Mouse (Mus musculus) layer of hippocampus, adult 2 months (tissue): ENCODE measurements at regions not wholly inside any gene's neighbourhood (a gene's known extent, or its start where the extent isn't known, plus 50 kb on each side); places are given as distances from the start of the nearest gene placed in this dataset.
A peak's percentile ranks its signal among the peaks of the same experiment; 100 is the strongest.

ENCODE experiments used
- DNase-seq, 2 experiments: peaks; one replicate each; pipeline ENCODE4 v3.0.0; 2022; ENCODE audit warnings: low spot score in 2 of 2
- H3K27ac ChIP-seq: fragments of 200-600 bp; 2 replicates; pipeline ENCODE4 v1.8.1; 2022
- H3K4me3 ChIP-seq: fragments of 200-600 bp; 2 replicates; pipeline ENCODE4 v1.8.1; 2022; ENCODE audit warnings: mild to moderate bottlenecking
- CTCF ChIP-seq: fragments of 200-600 bp; conservative IDR thresholded peaks from 2 replicates; pipeline ENCODE4 v1.8.1; 2022; ENCODE audit warnings: antibody characterized with exemption, mild to moderate bottlenecking, moderate library complexity

GRCm38 (mm10) chr14:81957234-81957633, 1973.4 kb downstream of the Olfm4 start:
- no peak for TF ChIP-seq CTCF
- peak; percentile 60 to 61 for DNase-seq
- H3K27ac ChIP-seq = peak overlapping the region; percentile 80
- no peak overlapping the region for H3K4me3 ChIP-seq

- TF ChIP-seq CTCF = no peak
- H3K27ac ChIP-seq = no peak overlapping the region
- DNase-seq = no peak
- H3K4me3 ChIP-seq = no peak overlapping the region
Observed at GRCm38 (mm10) chr14:81987806-81988205, 2003.9 kb downstream of the Olfm4 start.

DNA sequence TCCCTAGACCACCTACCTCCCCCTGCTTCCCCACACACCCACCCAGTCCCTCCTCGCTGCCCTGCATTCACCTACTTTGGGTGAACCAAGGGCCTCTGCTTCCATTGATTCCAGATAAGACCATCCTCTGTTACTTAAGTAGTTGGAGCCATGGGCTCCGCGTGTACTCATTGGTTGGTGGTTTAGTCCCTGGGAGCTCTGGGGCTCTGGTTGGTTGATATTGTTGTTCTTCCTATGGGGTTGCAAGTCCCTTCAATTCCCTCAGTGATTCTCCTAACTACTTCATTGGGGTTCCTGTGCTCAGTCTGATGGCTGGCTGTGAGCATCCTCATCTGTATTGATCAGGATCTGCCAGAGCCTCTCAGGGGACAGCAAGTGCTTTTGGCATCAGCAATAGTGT, 2004.5 kb downstream of the Olfm4 start:
- DNase-seq = no peak
- H3K4me3 ChIP-seq = no peak overlapping the region
- TF ChIP-seq CTCF = no peak
- no peak overlapping the region for H3K27ac ChIP-seq

- H3K27ac ChIP-seq = no peak overlapping the region
- no peak for DNase-seq
- no peak overlapping the region for H3K4me3 ChIP-seq
- no peak for TF ChIP-seq CTCF
Observed at GRCm38 (mm10) chr14:82002790-82003189, 2018.9 kb downstream of the Olfm4 start.

GRCm38 (mm10) chr14:82014726-82015125, 2030.8 kb downstream of the Olfm4 start:
- TF ChIP-seq CTCF = no peak
- Histone ChIP-seq H3K4me3 (no peak overlapping the region), H3K27ac (peak overlapping the region; percentile 64)
- peak; percentile 41 to 51 for DNase-seq
